Mouse (Mus musculus): ENCODE results near the gene Sbno2. TPM values are rescaled to one million over a fixed set of nuclear protein-coding genes. Genes with fewer than 3 reads are reported as not detected.
"Not testable (repeated sequence)": the region's sequence is repeated elsewhere in the genome, so short reads cannot be mapped to it uniquely, and the experiment has no call there.

Gene Sbno2
- polyA plus RNA-seq, 1 experiment from 2014 or later = 8.4 TPM

- no peaks in the 10 kb centered on the region; the same call in 1 of the 2 replicates for H3K9me3 ChIP-seq (replicated peaks; ENCODE audit: control insufficient read depth, low read length)
- peaks cover 47% of the 10 kb centered on the region for H3K4me1 ChIP-seq (ENCODE audit: control insufficient read depth, insufficient read depth, low read length)
- 0 out of 2 replicates have a peak overlapping the region, but pooled peaks have one; percentile 36 for H3K9ac ChIP-seq (ENCODE audit: low read depth, low read length)
- no peak for ATAC-seq (replicated peaks; ENCODE audit: insufficient number of reproducible peaks, low FRiP score, low TSS enrichment)
- peak overlapping the region; percentile 41 for H3K27ac ChIP-seq (ENCODE audit: low read depth, low read length)
- no peaks in the 10 kb centered on the region for H3K27me3 ChIP-seq (ENCODE audit: control insufficient read depth, insufficient read depth, low read length)
- no peak overlapping the region for H3K4me3 ChIP-seq (ENCODE audit: low read depth, low read length)
- H3K4me2 ChIP-seq = no peak overlapping the region
- WGBS (ENCODE audit: insufficient replicate concordance) = 33% methylated on average over 15 of the region's 15 CpGs
- H3K36me3 ChIP-seq (ENCODE audit: control insufficient read depth, insufficient read depth, low read length) = no peaks in the 10 kb centered on the region; the same call in 1 of the 2 replicates
These were observed 54.3 kb downstream of the Sbno2 start for GRCm38 (mm10) chr10:80050885-80051617.

GRCm38 (mm10) chr10:80050244-80050643 is 55.1 kb downstream of the Sbno2 start:
- Histone ChIP-seq H3K4me2 (no peak overlapping the region), H3K9me3 (replicated peaks; ENCODE audit: control insufficient read depth, low read length) (no peaks in the 10 kb centered on the region; the same call in 1 of the 2 replicates), H3K4me1 (ENCODE audit: control insufficient read depth, insufficient read depth, low read length) (peaks cover 40% of the 10 kb centered on the region), H3K27me3 (ENCODE audit: control insufficient read depth, insufficient read depth, low read length) (no peaks in the 10 kb centered on the region), H3K36me3 (ENCODE audit: control insufficient read depth, insufficient read depth, low read length) (no peaks in the 10 kb centered on the region), H3K9ac (ENCODE audit: low read depth, low read length) (no peak overlapping the region), H3K4me3 (ENCODE audit: low read depth, low read length) (no peak overlapping the region), H3K27ac (ENCODE audit: low read depth, low read length) (no peak overlapping the region)
- 37% methylated on average over 6 of the region's 6 CpGs for WGBS (ENCODE audit: insufficient replicate concordance)
- no peak for ATAC-seq (replicated peaks; ENCODE audit: insufficient number of reproducible peaks, low FRiP score, low TSS enrichment)

GRCm38 (mm10) chr10:80048834-80049233 is 56.5 kb downstream of the Sbno2 start:
- H3K27me3 ChIP-seq (ENCODE audit: control insufficient read depth, insufficient read depth, low read length) = no peaks in the 10 kb centered on the region
- peaks cover 35% of the 10 kb centered on the region for H3K4me1 ChIP-seq (ENCODE audit: control insufficient read depth, insufficient read depth, low read length)
- H3K36me3 ChIP-seq (ENCODE audit: control insufficient read depth, insufficient read depth, low read length) = no peaks in the 10 kb centered on the region
- no peak overlapping the region for H3K4me2 ChIP-seq
- no peaks in the 10 kb centered on the region; the same call in 1 of the 2 replicates for H3K9me3 ChIP-seq (replicated peaks; ENCODE audit: control insufficient read depth, low read length)
- no peak overlapping the region for H3K4me3 ChIP-seq (ENCODE audit: low read depth, low read length)
- H3K9ac ChIP-seq (ENCODE audit: low read depth, low read length) = no peak overlapping the region
- H3K27ac ChIP-seq (ENCODE audit: low read depth, low read length) = peak overlapping the region; percentile 10; the same call in 1 of the 2 replicates
- 27% methylated on average over 3 of the region's 3 CpGs for WGBS (ENCODE audit: insufficient replicate concordance)
- no peak for ATAC-seq (replicated peaks; ENCODE audit: insufficient number of reproducible peaks, low FRiP score, low TSS enrichment)

- H3K9ac ChIP-seq (ENCODE audit: low read depth, low read length) = no peak overlapping the region
These were observed 57.0 kb downstream of the Sbno2 start for GRCm38 (mm10) chr10:80048396-80048795.

GRCm38 (mm10) chr10:80047041-80047565 is 58.3 kb downstream of the Sbno2 start, which contains the start of gene Gpx4:
Gene Gpx4, plus strand, starts transcription at chr10:80047166.
- Histone ChIP-seq H3K9ac (ENCODE audit: low read depth, low read length) (no peak within 1 kb of the TSS), H3K4me3 (ENCODE audit: low read depth, low read length) (no peak within 1 kb of the TSS), H3K4me1 (ENCODE audit: control insufficient read depth, insufficient read depth, low read length) (peaks cover 25% of the 10 kb centered on the region), H3K36me3 (ENCODE audit: control insufficient read depth, insufficient read depth, low read length) (no peaks in the 10 kb centered on the region), H3K4me2 (no peak within 1 kb of the TSS), H3K27ac (ENCODE audit: low read depth, low read length) (no peak within 1 kb of the TSS), H3K27me3 (ENCODE audit: control insufficient read depth, insufficient read depth, low read length) (no peaks in the 10 kb centered on the region), H3K9me3 (replicated peaks; ENCODE audit: control insufficient read depth, low read length) (no peaks in the 10 kb centered on the region; the same call in 1 of the 2 replicates)
- WGBS (ENCODE audit: insufficient replicate concordance) = 60% methylated on average over 9 of the region's 9 CpGs
- no peak for ATAC-seq (replicated peaks; ENCODE audit: insufficient number of reproducible peaks, low FRiP score, low TSS enrichment)

More at GRCm38 (mm10) chr10:80048396-80048795, 57.0 kb downstream of the Sbno2 start:
- H3K4me2 ChIP-seq = no peak overlapping the region
- H3K9me3 ChIP-seq (replicated peaks; ENCODE audit: control insufficient read depth, low read length) = no peaks in the 10 kb centered on the region; the same call in 1 of the 2 replicates
- H3K4me3 ChIP-seq (ENCODE audit: low read depth, low read length) = no peak overlapping the region
- H3K27me3 ChIP-seq (ENCODE audit: control insufficient read depth, insufficient read depth, low read length) = no peaks in the 10 kb centered on the region
- peaks cover 35% of the 10 kb centered on the region for H3K4me1 ChIP-seq (ENCODE audit: control insufficient read depth, insufficient read depth, low read length)
- peak overlapping the region; percentile 22; the same call in 1 of the 2 replicates for H3K27ac ChIP-seq (ENCODE audit: low read depth, low read length)
- ATAC-seq (replicated peaks; ENCODE audit: insufficient number of reproducible peaks, low FRiP score, low TSS enrichment) = no peak
- 32% methylated on average over 5 of the region's 5 CpGs for WGBS (ENCODE audit: insufficient replicate concordance)
- H3K36me3 ChIP-seq (ENCODE audit: control insufficient read depth, insufficient read depth, low read length) = no peaks in the 10 kb centered on the region

- H3K4me2 ChIP-seq = no peak overlapping the region
- H3K27ac ChIP-seq (ENCODE audit: low read depth, low read length) = no peak overlapping the region
- H3K27me3 ChIP-seq (ENCODE audit: control insufficient read depth, insufficient read depth, low read length) = no peaks in the 10 kb centered on the region
- H3K9ac ChIP-seq (ENCODE audit: low read depth, low read length) = no peak overlapping the region
- peaks cover 18% of the 10 kb centered on the region for H3K4me1 ChIP-seq (ENCODE audit: control insufficient read depth, insufficient read depth, low read length)
- no peak overlapping the region for H3K4me3 ChIP-seq (ENCODE audit: low read depth, low read length)
- no peak for ATAC-seq (replicated peaks; ENCODE audit: insufficient number of reproducible peaks, low FRiP score, low TSS enrichment)
- WGBS (ENCODE audit: insufficient replicate concordance) = 82% methylated on average over 5 of the region's 5 CpGs
- H3K36me3 ChIP-seq (ENCODE audit: control insufficient read depth, insufficient read depth, low read length) = no peaks in the 10 kb centered on the region
- H3K9me3 ChIP-seq (replicated peaks; ENCODE audit: control insufficient read depth, low read length) = no peaks in the 10 kb centered on the region; the same call in 1 of the 2 replicates
These were observed 59.6 kb downstream of the Sbno2 start for GRCm38 (mm10) chr10:80045766-80046165.

GRCm38 (mm10) chr10:80045364-80045763 is 60.0 kb downstream of the Sbno2 start:
- 71% methylated on average over 2 of the region's 4 CpGs for WGBS (ENCODE audit: insufficient replicate concordance)
- not testable (repeated sequence) for H3K36me3 ChIP-seq (ENCODE audit: control insufficient read depth, insufficient read depth, low read length); H3K9ac ChIP-seq (ENCODE audit: low read depth, low read length); ATAC-seq (replicated peaks; ENCODE audit: insufficient number of reproducible peaks, low FRiP score, low TSS enrichment); H3K4me3 ChIP-seq (ENCODE audit: low read depth, low read length); H3K9me3 ChIP-seq (replicated peaks; ENCODE audit: control insufficient read depth, low read length); H3K27me3 ChIP-seq (ENCODE audit: control insufficient read depth, insufficient read depth, low read length); H3K4me2 ChIP-seq; H3K27ac ChIP-seq (ENCODE audit: low read depth, low read length)
- H3K4me1 ChIP-seq (ENCODE audit: control insufficient read depth, insufficient read depth, low read length) = peaks cover 16% of the 10 kb centered on the region

- Histone ChIP-seq H3K9ac (ENCODE audit: low read depth, low read length) (no peak overlapping the region), H3K4me1 (ENCODE audit: control insufficient read depth, insufficient read depth, low read length) (peaks cover 16% of the 10 kb centered on the region), H3K4me2 (no peak overlapping the region), H3K9me3 (replicated peaks; ENCODE audit: control insufficient read depth, low read length) (no peaks in the 10 kb centered on the region; the same call in 1 of the 2 replicates), H3K4me3 (ENCODE audit: low read depth, low read length) (no peak overlapping the region), H3K36me3 (ENCODE audit: control insufficient read depth, insufficient read depth, low read length) (no peaks in the 10 kb centered on the region), H3K27me3 (ENCODE audit: control insufficient read depth, insufficient read depth, low read length) (no peaks in the 10 kb centered on the region), H3K27ac (ENCODE audit: low read depth, low read length) (no peak overlapping the region)
- ATAC-seq (replicated peaks; ENCODE audit: insufficient number of reproducible peaks, low FRiP score, low TSS enrichment) = no peak
- WGBS (ENCODE audit: insufficient replicate concordance) = 50% methylated on average over 4 of the region's 4 CpGs
These were observed 61.3 kb downstream of the Sbno2 start for GRCm38 (mm10) chr10:80044087-80044486.
